Mouse (Mus musculus): ENCODE data around the gene Pde1c. TPM values are rescaled to one million over a fixed set of nuclear protein-coding genes. Genes with fewer than 3 reads are reported as not detected.

The Pde1c gene
- polyA plus RNA-seq, 1 experiment from 2014 or later: 9.9 TPM

DNA sequence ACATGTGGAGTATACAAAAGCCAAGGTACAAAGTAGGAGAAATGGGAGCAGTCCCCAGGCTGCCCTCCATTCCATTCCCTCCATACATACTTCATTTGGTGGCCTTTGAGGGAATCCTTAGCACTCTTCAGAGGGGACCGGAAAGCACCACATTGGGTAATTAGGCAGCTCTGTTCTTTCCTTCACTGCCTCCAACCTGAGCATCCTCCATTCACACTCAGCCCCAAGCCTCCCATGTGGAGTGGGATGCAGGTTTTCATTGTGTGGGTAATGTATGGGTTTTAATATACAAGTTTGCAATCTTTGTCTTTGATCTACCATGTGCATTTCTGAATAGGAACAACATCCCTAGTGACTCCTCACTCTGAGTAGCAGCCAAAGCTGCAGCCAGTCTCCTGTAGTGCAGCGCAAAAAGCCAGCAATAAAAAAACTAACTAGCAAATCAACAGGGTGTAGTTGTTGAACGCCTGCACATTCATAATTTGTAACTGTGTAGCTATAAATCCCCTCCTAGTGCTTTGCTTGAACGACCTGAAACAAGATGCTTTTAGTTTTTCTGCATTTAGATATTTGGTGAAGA lies 529.3 kb downstream of the Pde1c start:
- no peak overlapping the region for H3K4me2 ChIP-seq
- H3K4me1 ChIP-seq: no peaks in the 10 kb centered on the region
- no peak overlapping the region for H3K27ac ChIP-seq
- H3K4me3 ChIP-seq: no peak overlapping the region
- no peak for ATAC-seq (replicated peaks)
- H3K9ac ChIP-seq: no peak overlapping the region
- 73% methylated on average over 4 of the region's 4 CpGs for WGBS
- no peaks in the 10 kb centered on the region for H3K36me3 ChIP-seq (replicated peaks)
- no peaks in the 10 kb centered on the region for H3K9me3 ChIP-seq
- no peaks in the 10 kb centered on the region for H3K27me3 ChIP-seq (replicated peaks)

GRCm38 (mm10) chr6:56035054-56035453 lies 533.8 kb downstream of the Pde1c start:
- no peaks in the 10 kb centered on the region for H3K9me3 ChIP-seq
- no peak overlapping the region for H3K27ac ChIP-seq
- no peaks in the 10 kb centered on the region for H3K27me3 ChIP-seq (replicated peaks)
- 88% methylated on average over 10 of the region's 10 CpGs for WGBS
- H3K36me3 ChIP-seq (replicated peaks): no peaks in the 10 kb centered on the region
- no peaks in the 10 kb centered on the region for H3K4me1 ChIP-seq
- H3K9ac ChIP-seq: no peak overlapping the region
- no peak overlapping the region for H3K4me2 ChIP-seq
- no peak for ATAC-seq (replicated peaks)
- H3K4me3 ChIP-seq: no peak overlapping the region

GRCm38 (mm10) chr6:56032231-56032630 lies 536.7 kb downstream of the Pde1c start:
- Histone ChIP-seq H3K9me3 (no peaks in the 10 kb centered on the region), H3K27ac (no peak overlapping the region)
- WGBS: 81% methylated on average over 2 of the region's 2 CpGs

DNA sequence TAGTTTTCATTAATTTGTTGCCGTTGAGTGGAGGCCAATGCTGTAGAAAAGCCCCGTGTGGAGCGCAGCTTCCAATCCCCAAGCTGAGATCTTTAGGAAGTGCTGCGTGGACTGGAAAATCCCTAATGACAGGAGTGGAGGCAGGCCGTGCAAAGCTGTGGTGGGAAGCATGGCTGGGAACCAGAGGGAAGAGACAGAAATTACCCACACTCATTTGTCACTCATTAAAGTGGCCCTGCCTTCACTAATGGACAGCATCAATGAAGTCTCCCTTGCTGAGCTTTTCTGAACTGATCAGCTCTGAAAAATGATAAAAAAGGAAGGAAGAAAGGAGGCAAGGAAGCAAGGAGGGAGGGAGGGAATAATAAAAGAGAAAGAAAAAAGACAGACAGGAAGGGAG lies 538.9 kb downstream of the Pde1c start:
- Histone ChIP-seq H3K27ac (no peak overlapping the region), H3K4me3 (no peak overlapping the region), H3K9me3 (no peaks in the 10 kb centered on the region), H3K36me3 (replicated peaks) (no peaks in the 10 kb centered on the region), H3K27me3 (replicated peaks) (no peaks in the 10 kb centered on the region), H3K4me1 (no peaks in the 10 kb centered on the region), H3K4me2 (no peak overlapping the region), H3K9ac (no peak overlapping the region)
- 32% methylated on average over 5 of the region's 5 CpGs for WGBS
- ATAC-seq (replicated peaks): peak; percentile 48; the same call in 1 of the 2 replicates

More at GRCm38 (mm10) chr6:56032231-56032630, 536.7 kb downstream of the Pde1c start:
- Histone ChIP-seq H3K36me3 (replicated peaks) (no peaks in the 10 kb centered on the region), H3K27me3 (replicated peaks) (no peaks in the 10 kb centered on the region), H3K4me2 (no peak overlapping the region), H3K4me3 (no peak overlapping the region), H3K4me1 (no peaks in the 10 kb centered on the region), H3K9ac (no peak overlapping the region)
- ATAC-seq (replicated peaks): no peak

DNA sequence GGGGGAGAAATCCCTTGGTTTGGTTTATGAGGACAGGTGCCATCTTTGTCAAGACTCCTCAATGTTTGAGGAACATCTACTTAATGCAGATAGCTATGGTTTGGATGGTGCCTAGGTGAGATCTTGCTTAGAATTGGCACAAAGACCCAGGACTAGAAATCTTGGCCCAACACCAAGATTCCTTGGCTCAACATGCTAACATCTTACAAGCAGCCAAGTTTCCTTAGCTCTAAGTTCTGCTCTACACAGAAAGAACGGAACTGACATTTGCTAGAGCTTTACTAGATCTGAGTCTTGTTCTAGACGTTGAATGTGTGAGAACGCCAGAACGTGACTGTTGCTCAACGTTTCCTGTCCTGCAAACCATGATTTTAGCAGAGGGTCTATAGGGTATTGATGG lies 540.9 kb downstream of the Pde1c start:
- no peak overlapping the region for H3K4me2 ChIP-seq

DNA sequence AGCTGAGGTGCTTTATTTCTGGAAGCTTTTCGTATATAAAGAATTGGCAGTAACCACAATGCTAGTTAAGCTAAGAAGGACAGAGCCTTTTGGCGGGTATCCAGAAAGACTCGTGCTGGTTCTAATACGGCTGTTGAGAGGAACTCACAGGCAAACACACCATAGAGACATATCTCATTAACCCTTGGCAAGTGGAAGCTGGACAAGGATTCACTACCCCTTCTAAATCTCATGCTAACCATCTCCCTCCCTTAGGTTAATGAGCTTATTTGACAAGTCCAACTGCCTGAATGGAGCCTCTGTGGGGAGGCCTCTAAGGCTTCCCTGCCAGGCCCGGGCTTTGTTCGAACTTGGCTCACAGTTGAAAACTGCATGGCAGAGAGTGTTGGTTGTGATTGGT lies 541.6 kb downstream of the Pde1c start:
- Histone ChIP-seq H3K4me2 (no peak overlapping the region), H3K27me3 (replicated peaks) (no peaks in the 10 kb centered on the region), H3K9ac (no peak overlapping the region), H3K4me3 (no peak overlapping the region), H3K36me3 (replicated peaks) (no peaks in the 10 kb centered on the region), H3K4me1 (no peaks in the 10 kb centered on the region), H3K9me3 (no peaks in the 10 kb centered on the region), H3K27ac (no peak overlapping the region)
- 53% methylated on average over 6 of the region's 6 CpGs for WGBS
- ATAC-seq (replicated peaks): peak; percentile 49

More for the DNA sequence above, 540.9 kb downstream of the Pde1c start:
- Histone ChIP-seq H3K36me3 (replicated peaks) (no peaks in the 10 kb centered on the region), H3K4me3 (no peak overlapping the region), H3K4me1 (no peaks in the 10 kb centered on the region), H3K27ac (no peak overlapping the region), H3K9me3 (no peaks in the 10 kb centered on the region), H3K9ac (no peak overlapping the region), H3K27me3 (replicated peaks) (no peaks in the 10 kb centered on the region)
- WGBS: 90% methylated on average over 5 of the region's 5 CpGs
- ATAC-seq (replicated peaks): no peak

DNA sequence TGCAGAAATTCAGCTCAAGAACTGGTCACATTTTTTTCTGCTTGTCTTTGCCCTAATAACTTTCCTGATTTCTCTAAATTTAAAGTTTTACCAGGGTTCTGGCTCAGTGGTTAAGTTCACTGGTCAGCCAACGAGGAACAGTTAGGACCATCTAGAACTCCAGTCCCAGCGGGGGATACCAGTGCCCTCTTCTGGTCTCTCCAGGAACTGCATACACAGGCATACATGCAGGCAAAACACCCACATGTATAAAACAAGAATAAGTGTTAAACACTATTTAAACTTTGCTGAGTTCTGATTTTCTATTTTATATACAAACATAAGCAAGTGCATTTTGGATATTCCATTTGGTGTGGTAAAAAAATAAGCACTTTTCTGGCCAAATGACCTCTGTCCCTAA lies 543.4 kb downstream of the Pde1c start:
- no peak overlapping the region for H3K9ac ChIP-seq
- no peaks in the 10 kb centered on the region for H3K4me1 ChIP-seq
- H3K4me3 ChIP-seq: no peak overlapping the region
- no peaks in the 10 kb centered on the region for H3K9me3 ChIP-seq
- WGBS: 54% methylated on average over 2 of the region's 2 CpGs
- ATAC-seq (replicated peaks): no peak
- H3K4me2 ChIP-seq: no peak overlapping the region
- H3K36me3 ChIP-seq (replicated peaks): no peaks in the 10 kb centered on the region
- no peaks in the 10 kb centered on the region for H3K27me3 ChIP-seq (replicated peaks)
- H3K27ac ChIP-seq: no peak overlapping the region

Small RNAs within 50 kb of the gene (microRNA-seq; reads per million reads assigned to microRNA genes)
- not detected for gene Gm44413

Other genes with a start within 250 kb of the Pde1c start
- 62.6 and 63.5 TPM in 2 replicates for gene Lsm5, start 135.6 kb upstream of the Pde1c start, polyA plus RNA-seq (2015; fragmentation: Nextera tagmentation; extraction: Ambion mirVana)
- gene Avl9, start 145.8 kb upstream of the Pde1c start, polyA plus RNA-seq (2015; fragmentation: Nextera tagmentation; extraction: Ambion mirVana): 28.8 and 31.9 TPM in 2 replicates
- gene Kbtbd2, start 228.7 kb upstream of the Pde1c start, polyA plus RNA-seq (2015; fragmentation: Nextera tagmentation; extraction: Ambion mirVana): 31.0 and 33.7 TPM in 2 replicates

Data from midbrain, embryonic 15.5 days (tissue).